Mouse (Mus musculus) intestine, postnatal 0 days (tissue): ENCODE measurements at regions not wholly inside any gene's neighbourhood (a gene's known extent, or its start where the extent isn't known, plus 50 kb on each side); places are given as distances from the start of the nearest gene placed in this dataset.
A peak's percentile ranks its signal among the peaks of the same experiment; 100 is the strongest.

Source experiments
- ATAC-seq: fragments of 200-750 bp; cut with Nextera tagmentation; 2 replicates; pipeline ENCODE4 v1.8.0; 2017; ENCODE audit warnings: mild to moderate bottlenecking, moderate TSS enrichment, moderate library complexity
- H3K27ac ChIP-seq: fragments of 300-500 bp; sonication (generic); 2 replicates; pipeline ENCODE4 v1.5.1; 2014; ENCODE audit warnings: mild to moderate bottlenecking, low read depth, low read length, moderate library complexity
- H3K27me3 ChIP-seq: fragments of 300-500 bp; sonication (generic); replicated peaks from 2 replicates; pipeline ENCODE4 v1.6.1; 2014; ENCODE audit warnings: low read length, mixed read lengths; ENCODE audit not compliant: control insufficient read depth, insufficient read depth
- H3K36me3 ChIP-seq: fragments of 300-500 bp; sonication (generic); 2 replicates; pipeline ENCODE4 v1.6.1; 2014; ENCODE audit warnings: mild to moderate bottlenecking, moderate library complexity; ENCODE audit not compliant: control insufficient read depth, insufficient read depth
- H3K4me1 ChIP-seq: fragments of 300-500 bp; sonication (generic); replicated peaks from 2 replicates; pipeline ENCODE4 v1.6.1; 2014; ENCODE audit warnings: antibody characterized with exemption, low read length, mixed read lengths; ENCODE audit not compliant: control insufficient read depth, insufficient read depth
- H3K4me2 ChIP-seq: fragments of 300-500 bp; sonication (generic); replicated peaks from 2 replicates; pipeline ENCODE4 v1.6.1; 2014; ENCODE audit warnings: low read depth, mild to moderate bottlenecking, moderate library complexity
- H3K4me3 ChIP-seq: fragments of 300-500 bp; sonication (generic); 2 replicates; pipeline ENCODE4 v1.5.1; 2014; ENCODE audit warnings: low read depth, low read length
- H3K9ac ChIP-seq: fragments of 300-500 bp; sonication (generic); 2 replicates; pipeline ENCODE4 v1.6.1; 2014; ENCODE audit warnings: mild to moderate bottlenecking, low read depth, low read length
- H3K9me3 ChIP-seq: fragments of 300-500 bp; sonication (generic); 2 replicates; pipeline ENCODE4 v1.6.1; 2016; ENCODE audit warnings: mixed run types; ENCODE audit not compliant: control insufficient read depth
- CTCF ChIP-seq: sonication (generic); IDR thresholded peaks from 2 replicates; pipeline ENCODE4 v1.5.1; 2016; ENCODE audit warnings: low read depth, mild to moderate bottlenecking, control low read depth, antibody characterized with exemption, moderate library complexity
- WGBS: fragments of 180-500 bp; shearing (Covaris S2); extraction: QIAGEN DNeasy Blood & Tissue Kit; methylation state at CpG from one replicate; pipeline ENCODE4 v1.1.7; 2014; 5-methylcytosine and 5-hydroxymethylcytosine counted together

GRCm38 (mm10) chr7:136402688-136403597, 491.5 kb upstream of the Mgmt start:
- H3K4me1 ChIP-seq = no peaks in the 10 kb centered on the region
- TF ChIP-seq CTCF = no peak
- 89% methylated on average over 8 of the region's 8 CpGs for WGBS
- H3K4me2 ChIP-seq = no peak overlapping the region
- H3K4me3 ChIP-seq = no peak overlapping the region
- H3K27me3 ChIP-seq = no peaks in the 10 kb centered on the region
- ATAC-seq = no peak
- no peaks in the 10 kb centered on the region for H3K36me3 ChIP-seq
- no peak overlapping the region for H3K9ac ChIP-seq
- no peak overlapping the region for H3K27ac ChIP-seq
- no peaks in the 10 kb centered on the region for H3K9me3 ChIP-seq

DNA sequence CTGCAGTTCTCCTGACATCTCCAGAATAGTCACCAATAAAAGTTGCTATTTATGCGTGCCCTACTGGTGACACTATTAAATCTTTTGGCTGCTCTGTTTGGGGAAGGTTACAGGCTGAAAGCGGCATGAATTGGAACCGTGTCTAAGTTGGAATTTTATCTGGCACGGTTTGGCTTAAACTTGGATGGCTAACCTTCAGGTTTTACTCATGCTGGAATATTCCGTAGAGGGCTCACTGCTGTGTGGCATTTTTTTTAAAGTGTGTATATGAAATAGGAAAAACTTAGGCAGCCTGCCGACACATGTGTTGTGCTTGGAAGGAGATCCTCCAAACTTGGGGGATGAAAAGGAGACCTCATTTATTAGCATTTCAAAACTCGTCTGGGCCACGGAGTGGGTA, 489.0 kb upstream of the Mgmt start:
- no peak for ATAC-seq
- no peaks in the 10 kb centered on the region for H3K9me3 ChIP-seq
- TF ChIP-seq CTCF = no peak
- H3K9ac ChIP-seq = no peak overlapping the region
- H3K4me1 ChIP-seq = no peaks in the 10 kb centered on the region
- 72% methylated on average over 8 of the region's 8 CpGs for WGBS
- no peaks in the 10 kb centered on the region for H3K27me3 ChIP-seq
- H3K27ac ChIP-seq = no peak overlapping the region
- no peak overlapping the region for H3K4me3 ChIP-seq
- H3K4me2 ChIP-seq = no peak overlapping the region
- no peaks in the 10 kb centered on the region for H3K36me3 ChIP-seq

- peak overlapping the region; percentile 37; the same call in 1 of the 2 replicates for H3K4me2 ChIP-seq
- TF ChIP-seq CTCF = no peak
- no peak overlapping the region for H3K4me3 ChIP-seq
- no peaks in the 10 kb centered on the region for H3K36me3 ChIP-seq
- WGBS = 60% methylated on average over 20 of the region's 20 CpGs
- H3K9ac ChIP-seq = no peak overlapping the region
- no peak overlapping the region for H3K27ac ChIP-seq
- H3K4me1 ChIP-seq = no peaks in the 10 kb centered on the region
- H3K27me3 ChIP-seq = no peaks in the 10 kb centered on the region
- no peak for ATAC-seq
- no peaks in the 10 kb centered on the region for H3K9me3 ChIP-seq
Measured at GRCm38 (mm10) chr7:136406258-136407100, 487.9 kb upstream of the Mgmt start.

DNA sequence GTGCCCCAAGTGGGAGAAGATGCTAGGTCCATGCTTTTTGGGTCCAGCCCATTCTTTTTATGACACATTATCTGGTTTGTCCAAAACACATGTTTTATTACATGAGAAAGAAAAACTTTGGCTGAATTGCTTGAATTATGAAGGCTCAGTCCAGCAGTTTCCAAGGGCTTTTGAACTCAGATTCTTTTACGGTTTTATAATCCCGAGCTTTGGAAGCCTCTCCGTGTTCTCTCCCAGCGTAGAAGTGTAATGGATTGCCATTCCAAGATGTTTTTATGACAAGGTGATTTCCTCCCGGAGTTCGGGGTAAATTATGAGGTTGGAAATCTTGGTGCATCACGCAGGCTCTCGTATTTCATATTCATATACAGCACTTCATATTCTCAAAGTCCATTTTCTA, 479.6 kb upstream of the Mgmt start:
- 61% methylated on average over 8 of the region's 8 CpGs for WGBS
- no peak for ATAC-seq
- TF ChIP-seq CTCF = no peak
- Histone ChIP-seq H3K27ac (no peak overlapping the region), H3K9me3 (no peaks in the 10 kb centered on the region), H3K4me1 (no peaks in the 10 kb centered on the region), H3K36me3 (no peaks in the 10 kb centered on the region), H3K9ac (no peak overlapping the region), H3K4me2 (no peak overlapping the region), H3K27me3 (no peaks in the 10 kb centered on the region), H3K4me3 (no peak overlapping the region)

GRCm38 (mm10) chr7:136417327-136417726, 477.1 kb upstream of the Mgmt start:
- no peak overlapping the region for H3K27ac ChIP-seq
- no peaks in the 10 kb centered on the region for H3K4me1 ChIP-seq
- H3K4me3 ChIP-seq = no peak overlapping the region
- H3K27me3 ChIP-seq = no peaks in the 10 kb centered on the region
- ATAC-seq = no peak
- no peak overlapping the region for H3K4me2 ChIP-seq
- no peak overlapping the region for H3K9ac ChIP-seq
- WGBS = 63% methylated on average over 4 of the region's 4 CpGs
- no peak for TF ChIP-seq CTCF
- H3K36me3 ChIP-seq = no peaks in the 10 kb centered on the region
- no peaks in the 10 kb centered on the region for H3K9me3 ChIP-seq

GRCm38 (mm10) chr7:136423846-136424531, 470.4 kb upstream of the Mgmt start:
- H3K36me3 ChIP-seq = no peaks in the 10 kb centered on the region
- ATAC-seq = no peak
- H3K4me1 ChIP-seq = no peaks in the 10 kb centered on the region

More at GRCm38 (mm10) chr7:136423846-136424531, 470.4 kb upstream of the Mgmt start:
- H3K9ac ChIP-seq = no peak overlapping the region
- H3K9me3 ChIP-seq = no peaks in the 10 kb centered on the region
- 72% methylated on average over 8 of the region's 8 CpGs for WGBS
- no peak overlapping the region for H3K4me3 ChIP-seq
- no peak overlapping the region for H3K27ac ChIP-seq
- no peak for TF ChIP-seq CTCF
- H3K4me2 ChIP-seq = no peak overlapping the region
- no peaks in the 10 kb centered on the region for H3K27me3 ChIP-seq
